Mouse (Mus musculus): ENCODE measurements at regions not wholly inside any gene's neighbourhood (a gene's known extent, or its start where the extent isn't known, plus 50 kb on each side); places are given as distances from the start of the nearest gene placed in this dataset.

GRCm38 (mm10) chr11:111155023-111155422 is 89.1 kb downstream of the Kcnj2 start:
- no peak for DNase-seq

DNA sequence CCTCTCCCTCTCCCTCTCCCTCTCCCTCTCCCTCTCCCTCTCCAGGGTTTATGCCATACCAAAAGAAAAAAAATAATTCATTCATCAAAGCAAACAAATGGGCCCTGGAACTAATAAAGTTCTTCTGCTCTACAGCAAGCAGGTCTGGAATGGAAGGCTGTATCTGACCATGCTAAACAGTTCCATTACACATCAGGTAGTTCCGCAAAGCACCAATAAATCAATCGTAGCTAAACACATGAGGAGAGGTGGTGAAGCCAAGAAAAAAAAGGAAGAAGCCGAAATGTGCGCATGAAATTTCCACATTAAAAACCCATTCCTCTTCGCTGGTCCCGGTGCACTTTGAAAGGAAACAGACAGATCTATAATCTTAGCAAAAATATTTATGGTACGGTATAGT is 89.8 kb downstream of the Kcnj2 start:
- DNase-seq: no peak

DNA sequence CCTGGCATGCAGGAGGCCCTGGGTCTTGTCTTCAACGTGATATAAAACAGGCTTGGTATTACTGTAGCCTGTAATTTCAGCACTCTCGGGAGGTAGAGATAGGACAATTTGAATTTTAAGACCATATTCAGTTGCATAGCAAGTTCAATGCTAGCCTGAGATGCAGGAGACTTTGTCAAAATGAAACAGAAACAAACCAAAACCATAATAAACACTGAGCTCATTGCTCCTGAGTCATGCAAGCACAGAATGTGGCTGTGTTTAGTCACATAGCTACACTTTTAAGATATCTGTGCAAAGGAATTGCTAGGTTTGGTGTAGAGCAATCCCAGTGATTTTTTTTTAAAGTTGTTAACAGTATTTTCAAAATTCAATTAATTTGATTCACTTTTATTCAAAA is 93.3 kb downstream of the Kcnj2 start:
- no peak for DNase-seq

GRCm38 (mm10) chr11:111164907-111165306 is 98.9 kb downstream of the Kcnj2 start:
- no peak for DNase-seq

- no peak for DNase-seq
Measured at GRCm38 (mm10) chr11:111170174-111170800, 104.3 kb downstream of the Kcnj2 start.

DNA sequence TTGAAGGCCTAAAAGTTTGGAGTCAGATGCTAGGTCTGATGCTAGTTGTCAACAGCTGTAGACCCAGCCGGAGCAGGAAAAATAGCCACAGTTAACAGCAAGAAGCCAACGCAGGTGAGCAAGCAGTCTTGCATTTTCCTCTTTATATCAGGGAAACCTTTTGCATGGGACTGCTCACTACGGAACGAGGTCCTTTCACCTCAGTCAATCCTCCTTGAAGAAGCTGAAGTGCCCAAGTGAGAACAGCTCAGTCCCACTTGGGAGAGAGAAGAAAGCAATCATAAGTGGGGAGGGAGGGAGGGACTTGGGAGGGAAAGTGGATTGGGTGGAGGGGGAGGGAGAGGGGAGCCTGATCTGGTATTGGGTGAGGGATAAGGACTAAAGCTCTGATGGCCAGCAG is 107.6 kb downstream of the Kcnj2 start:
- no peak for DNase-seq

DNA sequence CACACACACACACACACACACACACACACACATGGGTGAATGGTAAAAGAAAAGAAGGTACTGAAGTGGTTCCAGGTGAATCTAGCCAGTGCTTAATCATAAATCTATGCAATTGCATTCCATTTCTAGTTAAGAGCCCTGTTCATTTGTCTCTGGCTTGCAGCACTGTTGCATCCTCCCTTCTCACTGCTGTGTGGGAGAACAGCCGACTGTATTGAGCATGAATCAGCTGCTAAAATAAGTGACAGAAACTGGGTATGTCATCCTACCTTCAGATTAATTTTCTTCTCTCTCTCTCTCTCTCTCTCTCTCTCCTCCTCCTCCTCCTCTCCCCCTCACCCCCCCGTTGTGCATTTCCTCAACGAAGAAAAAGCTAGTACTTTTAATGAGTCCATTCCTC is 109.6 kb downstream of the Kcnj2 start:
- no peak for DNase-seq

GRCm38 (mm10) chr11:111177516-111177915 is 111.6 kb downstream of the Kcnj2 start:
- DNase-seq: no peak

DNA sequence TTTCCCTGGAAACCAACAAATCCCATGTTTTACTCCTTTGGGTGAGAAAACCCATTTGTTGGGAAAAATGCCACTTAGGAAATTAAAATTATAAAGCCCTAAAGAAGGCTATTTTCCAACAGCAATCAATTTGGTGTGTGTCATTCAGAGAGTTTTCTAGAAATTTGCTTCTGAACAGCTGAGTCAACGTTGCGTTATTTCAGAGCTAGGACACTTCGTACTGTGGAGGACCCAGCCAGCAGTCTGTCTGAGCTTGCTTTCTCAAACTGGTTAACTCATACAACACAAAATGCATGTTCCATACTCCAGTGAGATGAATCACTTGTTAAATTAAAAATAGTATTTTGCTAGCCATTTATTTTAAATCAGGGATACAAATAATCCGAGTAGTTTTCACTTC is 131.5 kb downstream of the Kcnj2 start:
- no peak for DNase-seq

DNA sequence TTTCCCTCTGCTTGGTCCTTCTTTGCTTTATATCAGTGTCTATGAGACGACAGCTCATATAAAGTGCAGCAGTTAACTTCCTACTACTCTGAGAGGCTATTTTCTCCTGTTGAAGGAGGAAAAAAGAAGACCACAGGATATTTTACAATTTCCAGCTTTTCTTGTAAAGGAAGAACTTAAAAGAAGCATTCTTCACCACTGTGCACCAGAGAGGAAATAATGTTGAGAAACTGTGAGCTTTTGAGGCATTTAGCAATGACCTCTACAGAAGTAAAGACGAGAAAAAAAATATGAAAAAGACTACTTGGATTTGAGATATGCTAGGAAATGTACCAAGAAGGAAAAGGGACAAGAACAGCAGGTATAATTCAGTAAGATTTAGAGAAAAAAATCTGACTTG is 134.5 kb downstream of the Kcnj2 start:
- no peak for DNase-seq

DNA sequence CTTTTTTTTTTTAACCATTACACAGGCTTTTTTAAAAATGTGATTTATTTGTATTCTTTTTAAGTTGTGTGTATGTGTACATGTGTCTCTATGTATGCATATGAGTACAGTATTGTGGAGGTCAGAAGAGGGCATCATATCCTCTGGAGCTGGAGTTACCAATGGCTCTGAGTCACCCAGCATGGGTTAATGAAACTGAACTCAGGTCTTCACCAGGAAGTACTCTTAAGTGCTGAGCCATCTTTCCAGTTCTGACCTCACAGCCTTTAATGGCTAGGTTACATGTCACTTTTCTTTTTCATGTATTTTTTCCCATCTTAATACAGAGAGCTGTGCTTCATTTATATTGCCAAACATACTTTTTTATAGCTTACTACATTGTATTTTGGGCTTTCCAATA is 136.8 kb downstream of the Kcnj2 start:
- no peak for DNase-seq

DNA sequence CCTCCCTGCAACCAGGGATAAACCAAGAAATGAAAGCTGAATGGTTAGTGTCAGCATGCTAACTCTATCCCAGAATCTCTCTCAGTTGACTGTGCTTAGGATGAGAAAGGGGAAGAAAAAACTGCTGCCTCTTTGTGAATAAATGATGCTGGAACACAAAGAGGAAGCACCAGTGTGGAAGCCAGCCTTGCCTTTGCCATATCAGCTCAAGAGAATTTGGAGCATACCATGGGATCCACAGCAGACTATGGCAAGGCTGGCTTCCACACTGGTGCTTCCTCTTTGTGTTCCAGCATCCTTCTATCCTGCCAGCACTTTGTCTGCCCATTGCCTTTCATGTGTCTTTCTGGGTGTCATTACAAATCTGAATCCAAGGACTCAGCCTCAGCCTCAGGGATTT is 144.6 kb downstream of the Kcnj2 start:
- DNase-seq: no peak

DNA sequence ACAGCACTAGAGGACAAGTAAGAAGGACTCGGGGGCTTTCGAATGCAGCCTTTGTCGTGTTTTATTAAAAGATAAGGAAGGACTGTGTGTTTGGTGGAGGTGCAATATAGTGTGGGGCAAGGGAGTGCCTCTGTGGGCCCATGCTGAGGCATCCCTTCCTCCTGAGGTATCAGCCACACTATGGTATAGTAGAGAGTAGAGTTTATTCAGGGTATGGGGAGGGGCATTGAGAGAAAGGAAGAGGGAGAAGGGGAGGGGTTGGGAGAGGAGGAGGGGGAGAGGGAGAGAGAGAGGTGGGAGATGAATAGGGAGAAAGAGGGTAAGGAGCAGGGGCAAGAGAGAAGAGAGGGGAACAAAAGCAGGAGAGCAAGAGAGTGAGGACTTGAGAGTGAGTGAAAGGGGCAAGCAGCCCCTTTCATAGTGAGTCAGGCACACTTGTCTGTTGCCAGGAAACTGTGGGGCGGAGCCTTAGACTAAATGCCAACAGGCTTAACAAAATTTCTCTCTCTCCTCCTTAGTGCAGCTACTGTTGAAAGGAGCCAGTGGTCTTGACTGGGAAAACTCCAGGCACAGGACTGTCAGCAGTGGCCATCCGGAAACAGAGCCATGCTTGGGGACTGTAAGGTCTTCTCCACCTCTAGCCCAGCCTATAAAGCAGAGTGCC is 146.2 kb downstream of the Kcnj2 start:
- no peak for DNase-seq

- DNase-seq: no peak
Measured at GRCm38 (mm10) chr11:111212702-111213328, 146.9 kb downstream of the Kcnj2 start.

- DNase-seq: no peak
Measured at GRCm38 (mm10) chr11:111215006-111215405, 149.0 kb downstream of the Kcnj2 start.

GRCm38 (mm10) chr11:111223834-111224233 is 157.9 kb downstream of the Kcnj2 start:
- no peak for DNase-seq

- no peak for DNase-seq
Measured at GRCm38 (mm10) chr11:111227305-111227704, 161.3 kb downstream of the Kcnj2 start.

GRCm38 (mm10) chr11:111236741-111237140 is 170.8 kb downstream of the Kcnj2 start:
- no peak for DNase-seq

DNA sequence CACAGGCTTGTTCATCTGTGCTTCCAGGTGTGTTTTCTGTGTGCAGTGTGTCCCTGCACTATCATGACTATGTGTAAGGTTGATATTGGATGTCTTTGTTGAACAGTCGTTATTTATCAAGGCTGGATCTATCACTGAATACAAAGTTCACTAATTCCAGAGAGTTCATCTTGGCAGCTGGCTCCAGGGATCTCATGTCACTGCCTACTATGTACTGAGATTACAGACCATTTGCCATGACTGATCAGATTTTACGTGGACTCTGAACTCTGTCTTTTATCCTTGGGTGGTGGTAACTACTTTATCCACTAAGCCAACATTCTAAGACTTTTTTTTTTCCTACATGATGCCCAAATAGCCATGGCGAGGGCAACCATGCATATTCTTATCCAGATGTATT is 173.8 kb downstream of the Kcnj2 start:
- no peak for DNase-seq

- no peak for DNase-seq
Measured at GRCm38 (mm10) chr11:111252226-111252625, 186.3 kb downstream of the Kcnj2 start.

GRCm38 (mm10) chr11:111256596-111256995 is 190.6 kb downstream of the Kcnj2 start:
- DNase-seq: no peak

DNA sequence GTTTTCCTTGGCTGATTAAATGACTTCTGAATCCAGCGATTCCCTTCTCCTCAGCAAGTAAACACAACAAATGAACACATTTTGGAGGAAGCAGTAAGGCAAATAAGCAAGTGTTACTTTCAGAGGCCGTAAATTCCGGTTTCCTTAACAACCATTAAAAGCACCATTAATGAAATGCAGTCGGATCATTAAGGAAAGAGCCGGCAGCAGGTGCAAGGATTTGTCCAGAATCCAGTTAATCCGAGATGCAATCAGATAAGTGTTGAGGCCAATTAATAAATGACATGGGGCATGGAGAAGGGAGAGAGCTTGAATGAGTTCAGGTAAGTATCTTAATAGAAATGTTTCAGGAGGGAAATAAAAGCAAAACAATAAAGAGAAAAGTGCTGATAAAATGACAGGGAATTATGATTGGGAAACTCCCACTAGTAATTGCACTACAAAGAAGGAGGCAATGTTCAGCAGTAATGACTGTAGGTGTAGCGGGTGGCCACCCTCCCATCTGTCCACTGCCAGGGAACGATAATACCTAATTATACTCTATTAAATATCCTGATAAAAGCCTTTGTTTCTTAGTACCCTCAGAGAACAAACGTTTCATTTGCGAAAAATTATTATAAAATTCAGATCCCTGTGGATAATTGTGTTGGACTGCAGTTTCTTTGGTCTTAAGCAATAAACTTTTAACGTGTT is 194.9 kb downstream of the Kcnj2 start:
- DNase-seq: no peak

GRCm38 (mm10) chr11:111273651-111274050 is 207.7 kb downstream of the Kcnj2 start:
- no peak for DNase-seq

DNA sequence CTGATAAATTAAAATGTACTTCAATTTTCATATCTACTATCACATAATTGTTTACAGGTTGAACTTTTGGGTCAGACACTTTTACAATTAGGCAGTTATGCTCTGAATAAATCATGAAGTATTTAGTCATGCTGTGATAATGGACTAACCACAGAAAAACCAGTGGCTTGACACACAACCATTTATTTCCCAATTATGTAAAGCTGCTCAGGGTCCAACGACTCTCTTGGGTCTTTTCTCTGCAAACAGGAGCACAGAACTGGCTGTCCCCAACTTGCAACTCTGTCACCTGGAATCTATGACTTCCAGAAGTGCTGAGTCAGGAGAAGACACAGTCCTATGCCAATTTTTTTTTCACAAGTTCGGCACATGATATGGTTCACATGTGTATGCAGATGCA is 214.8 kb downstream of the Kcnj2 start:
- no peak for DNase-seq
